Mouse (Mus musculus) myocyte (in vitro differentiated cells): ENCODE data around the gene Itsn1.

Source experiments
- POLR2A ChIP-seq: IDR thresholded peaks from one replicate; pipeline ENCODE4 v1.6.1; 2011; ENCODE audit warnings: low read depth, mild to moderate bottlenecking, control low read depth, moderate library complexity; ENCODE audit not compliant: insufficient read length
- USF1 ChIP-seq: IDR thresholded peaks from one replicate; pipeline ENCODE4 v1.6.1; 2011; ENCODE audit warnings: low read depth, mild to moderate bottlenecking, control low read depth, moderate library complexity

GRCm38 (mm10) chr16:91898850-91899848 lies 170.1 kb downstream of the Itsn1 start:
- TF ChIP-seq POLR2A (no peak), USF1 (no peak)
